Mouse (Mus musculus) embryonic facial prominence, embryonic 10.5 days (tissue): ENCODE data around the gene Dnajc12. TPM values are rescaled to one million over a fixed set of nuclear protein-coding genes. Genes with fewer than 3 reads are reported as not detected.
"Not testable (repeated sequence)": the region's sequence is repeated elsewhere in the genome, so short reads cannot be mapped to it uniquely, and the experiment has no call there.

Experiments
- DNase-seq: peaks from one replicate; pipeline ENCODE4 v3.0.0-alpha.2; 2017; ENCODE audit warnings: low spot score
- H3K27ac ChIP-seq: fragments of 300-500 bp; sonication (generic); replicated peaks from 2 replicates; pipeline ENCODE4 v1.5.1; 2016; ENCODE audit warnings: mild to moderate bottlenecking
- H3K27me3 ChIP-seq: fragments of 300-500 bp; sonication (generic); replicated peaks from 2 replicates; pipeline ENCODE4 v1.6.1; 2016; ENCODE audit warnings: low read depth, mild to moderate bottlenecking; ENCODE audit not compliant: poor library complexity, severe bottlenecking
- H3K36me3 ChIP-seq: fragments of 300-500 bp; sonication (generic); replicated peaks from 2 replicates; pipeline ENCODE4 v1.6.1; 2016; ENCODE audit warnings: mild to moderate bottlenecking, moderate library complexity
- H3K4me1 ChIP-seq: fragments of 300-500 bp; sonication (generic); 2 replicates; pipeline ENCODE4 v1.6.1; 2016
- H3K4me3 ChIP-seq: fragments of 300-500 bp; sonication (generic); 2 replicates; pipeline ENCODE4 v1.5.1; 2016; ENCODE audit warnings: mild to moderate bottlenecking, moderate library complexity
- H3K9me3 ChIP-seq: fragments of 300-500 bp; sonication (generic); 2 replicates; pipeline ENCODE4 v1.6.1; 2016; ENCODE audit warnings: mild to moderate bottlenecking
- WGBS: fragments of 180-500 bp; shearing (Covaris S2); methylation state at CpG from one replicate; pipeline ENCODE4 v1.1.7; 2016; 5-methylcytosine and 5-hydroxymethylcytosine counted together
- polyA plus RNA-seq: library from polyadenylated mRNA; unstranded; fragments of >200 nt; fragmentation: Nextera tagmentation; extraction: Ambion mirVana; gene quantifications from 2 replicates; pipeline ENCODE4 v1.2.1, GENCODE M21; 2016

Gene Dnajc12
- polyA plus RNA-seq, 1 experiment from 2014 or later: 8.7 TPM

GRCm38 (mm10) chr10:63396963-63397362 lies 14.7 kb downstream of the Dnajc12 start:
- no peaks in the 10 kb centered on the region for H3K36me3 ChIP-seq
- H3K9me3 ChIP-seq: no peaks in the 10 kb centered on the region
- WGBS: 88% methylated on average over 10 of the region's 10 CpGs
- no peaks in the 10 kb centered on the region for H3K27me3 ChIP-seq
- no peak overlapping the region for H3K4me3 ChIP-seq
- H3K4me1 ChIP-seq: no peaks in the 10 kb centered on the region
- H3K27ac ChIP-seq: no peak overlapping the region
- DNase-seq: no peak

- Histone ChIP-seq H3K4me3 (no peak overlapping the region), H3K36me3 (no peaks in the 10 kb centered on the region), H3K9me3 (no peaks in the 10 kb centered on the region), H3K27me3 (no peaks in the 10 kb centered on the region), H3K4me1 (no peaks in the 10 kb centered on the region), H3K27ac (no peak overlapping the region)
- 87% methylated on average over 5 of the region's 5 CpGs for WGBS
- no peak for DNase-seq
Observed at GRCm38 (mm10) chr10:63402731-63403504, 20.7 kb downstream of the Dnajc12 start.

GRCm38 (mm10) chr10:63403636-63404035 lies 21.4 kb downstream of the Dnajc12 start:
- Histone ChIP-seq H3K27ac (no peak overlapping the region), H3K27me3 (no peaks in the 10 kb centered on the region), H3K4me3 (no peak overlapping the region), H3K4me1 (no peaks in the 10 kb centered on the region), H3K36me3 (no peaks in the 10 kb centered on the region), H3K9me3 (no peaks in the 10 kb centered on the region)
- no peak for DNase-seq
- 75% methylated on average over 2 of the region's 2 CpGs for WGBS

- Histone ChIP-seq H3K36me3 (no peaks in the 10 kb centered on the region), H3K27me3 (no peaks in the 10 kb centered on the region), H3K4me1 (no peaks in the 10 kb centered on the region), H3K9me3 (no peaks in the 10 kb centered on the region), H3K4me3 (no peak overlapping the region), H3K27ac (no peak overlapping the region)
- 75% methylated on average over 16 of the region's 16 CpGs for WGBS
- no peak for DNase-seq
Observed at GRCm38 (mm10) chr10:63410162-63410956, 28.1 kb downstream of the Dnajc12 start.

- not testable (repeated sequence) for DNase-seq, H3K4me1 ChIP-seq, H3K27ac ChIP-seq, H3K9me3 ChIP-seq, H3K36me3 ChIP-seq, H3K4me3 ChIP-seq, H3K27me3 ChIP-seq
- 89% methylated on average over 6 of the region's 7 CpGs for WGBS
Observed at GRCm38 (mm10) chr10:63411674-63412073, 29.4 kb downstream of the Dnajc12 start.

- no peaks in the 10 kb centered on the region for H3K4me1 ChIP-seq
- no peaks in the 10 kb centered on the region for H3K27me3 ChIP-seq
- H3K9me3 ChIP-seq: no peaks in the 10 kb centered on the region
- H3K36me3 ChIP-seq: no peaks in the 10 kb centered on the region
- H3K4me3 ChIP-seq: no peak overlapping the region
- DNase-seq: no peak
- WGBS: 88% methylated on average over 17 of the region's 17 CpGs
- H3K27ac ChIP-seq: no peak overlapping the region
Observed at GRCm38 (mm10) chr10:63412756-63413155, 30.5 kb downstream of the Dnajc12 start.

GRCm38 (mm10) chr10:63415287-63415686 lies 33.0 kb downstream of the Dnajc12 start:
- WGBS: 85% methylated on average over 7 of the region's 7 CpGs
- Histone ChIP-seq H3K27ac (no peak overlapping the region), H3K4me1 (no peaks in the 10 kb centered on the region), H3K36me3 (no peaks in the 10 kb centered on the region), H3K27me3 (no peaks in the 10 kb centered on the region), H3K9me3 (no peaks in the 10 kb centered on the region), H3K4me3 (no peak overlapping the region)
- no peak for DNase-seq

GRCm38 (mm10) chr10:63415850-63416249 lies 33.6 kb downstream of the Dnajc12 start:
- Histone ChIP-seq H3K4me3 (no peak overlapping the region), H3K9me3 (no peaks in the 10 kb centered on the region), H3K27me3 (no peaks in the 10 kb centered on the region), H3K4me1 (no peaks in the 10 kb centered on the region), H3K27ac (no peak overlapping the region), H3K36me3 (no peaks in the 10 kb centered on the region)
- DNase-seq: no peak
- 62% methylated on average over 7 of the region's 7 CpGs for WGBS

GRCm38 (mm10) chr10:63417061-63417460 lies 34.8 kb downstream of the Dnajc12 start:
- Histone ChIP-seq H3K9me3 (no peaks in the 10 kb centered on the region), H3K4me3 (no peak overlapping the region)
- WGBS: 63% methylated on average over 5 of the region's 5 CpGs

GRCm38 (mm10) chr10:63421739-63422735 lies 39.8 kb downstream of the Dnajc12 start, which contains the start of gene Gm7075:
TSS of gene Gm7075 (minus strand) at chr10:63421789.
- Histone ChIP-seq H3K36me3 (no peaks in the 10 kb centered on the region), H3K4me3 (no peak within 1 kb of the TSS), H3K27ac (no peak within 1 kb of the TSS), H3K9me3 (no peaks in the 10 kb centered on the region), H3K4me1 (peaks cover 4% of the 10 kb centered on the region; the same call in 1 of the 2 replicates), H3K27me3 (no peaks in the 10 kb centered on the region)
- WGBS: 87% methylated on average over 18 of the region's 18 CpGs
- peak; percentile 65 for DNase-seq

More at GRCm38 (mm10) chr10:63417061-63417460, 34.8 kb downstream of the Dnajc12 start:
- Histone ChIP-seq H3K36me3 (no peaks in the 10 kb centered on the region), H3K27ac (no peak overlapping the region), H3K4me1 (no peaks in the 10 kb centered on the region), H3K27me3 (no peaks in the 10 kb centered on the region)
- no peak for DNase-seq

GRCm38 (mm10) chr10:63422736-63422992 lies 40.4 kb downstream of the Dnajc12 start:
- Histone ChIP-seq H3K4me3 (no peak overlapping the region), H3K4me1 (peaks cover 7% of the 10 kb centered on the region), H3K27me3 (no peaks in the 10 kb centered on the region), H3K9me3 (no peaks in the 10 kb centered on the region), H3K36me3 (no peaks in the 10 kb centered on the region), H3K27ac (no peak overlapping the region)
- no peak for DNase-seq
- WGBS: 89% methylated on average over 5 of the region's 5 CpGs
